Mouse (Mus musculus) embryonic facial prominence, embryonic 10.5 days (tissue): ENCODE results near the gene Cygb. TPM values are rescaled to one million over a fixed set of nuclear protein-coding genes. Genes with fewer than 3 reads are reported as not detected.

Experiments used
- DNase-seq: peaks from one replicate; pipeline ENCODE4 v3.0.0-alpha.2; 2017; ENCODE audit warnings: low spot score
- H3K27ac ChIP-seq: fragments of 300-500 bp; sonication (generic); replicated peaks from 2 replicates; pipeline ENCODE4 v1.5.1; 2016; ENCODE audit warnings: mild to moderate bottlenecking
- H3K27me3 ChIP-seq: fragments of 300-500 bp; sonication (generic); replicated peaks from 2 replicates; pipeline ENCODE4 v1.6.1; 2016; ENCODE audit warnings: low read depth, mild to moderate bottlenecking; ENCODE audit not compliant: poor library complexity, severe bottlenecking
- H3K36me3 ChIP-seq: fragments of 300-500 bp; sonication (generic); replicated peaks from 2 replicates; pipeline ENCODE4 v1.6.1; 2016; ENCODE audit warnings: mild to moderate bottlenecking, moderate library complexity
- H3K4me1 ChIP-seq: fragments of 300-500 bp; sonication (generic); 2 replicates; pipeline ENCODE4 v1.6.1; 2016
- H3K4me3 ChIP-seq: fragments of 300-500 bp; sonication (generic); 2 replicates; pipeline ENCODE4 v1.5.1; 2016; ENCODE audit warnings: mild to moderate bottlenecking, moderate library complexity
- H3K9me3 ChIP-seq: fragments of 300-500 bp; sonication (generic); 2 replicates; pipeline ENCODE4 v1.6.1; 2016; ENCODE audit warnings: mild to moderate bottlenecking
- WGBS: fragments of 180-500 bp; shearing (Covaris S2); methylation state at CpG from one replicate; pipeline ENCODE4 v1.1.7; 2016; 5-methylcytosine and 5-hydroxymethylcytosine counted together
- polyA plus RNA-seq: library from polyadenylated mRNA; unstranded; fragments of >200 nt; fragmentation: Nextera tagmentation; extraction: Ambion mirVana; gene quantifications from 2 replicates; pipeline ENCODE4 v1.2.1, GENCODE M21; 2016

The Cygb gene
- polyA plus RNA-seq, result 5.0 and 5.7 TPM in 2 replicates

- H3K4me3 ChIP-seq, result peak within 1 kb of the TSS; percentile 65
- H3K27ac ChIP-seq, result peak within 1 kb of the TSS; percentile 68
- peaks cover 83% of the 10 kb centered on the region for H3K4me1 ChIP-seq
- H3K36me3 ChIP-seq, result no peaks in the 10 kb centered on the region
- WGBS, result 5% methylated on average over 28 of the region's 28 CpGs
- H3K9me3 ChIP-seq, result no peaks in the 10 kb centered on the region
- H3K27me3 ChIP-seq, result peaks cover 74% of the 10 kb centered on the region
- peak; percentile 72 for DNase-seq
Measured at GRCm38 (mm10) chr11:116654255-116654821, at the start of gene Cygb. Gene Cygb, minus strand, starts transcription at chr11:116654313.

GRCm38 (mm10) chr11:116701377-116701841 lies 47.3 kb upstream of the Cygb start:
- WGBS, result 52% methylated on average over 5 of the region's 5 CpGs
- H3K27me3 ChIP-seq, result peaks cover 22% of the 10 kb centered on the region
- peaks cover 8% of the 10 kb centered on the region for H3K4me1 ChIP-seq
- H3K27ac ChIP-seq, result no peak overlapping the region
- no peaks in the 10 kb centered on the region for H3K9me3 ChIP-seq
- no peaks in the 10 kb centered on the region for H3K36me3 ChIP-seq
- no peak overlapping the region for H3K4me3 ChIP-seq
- DNase-seq, result no peak

GRCm38 (mm10) chr11:116697521-116697920 lies 43.4 kb upstream of the Cygb start:
- peaks cover 27% of the 10 kb centered on the region for H3K4me1 ChIP-seq
- no peak overlapping the region for H3K27ac ChIP-seq
- no peaks in the 10 kb centered on the region for H3K9me3 ChIP-seq
- 73% methylated on average over 9 of the region's 9 CpGs for WGBS
- peaks cover 60% of the 10 kb centered on the region for H3K27me3 ChIP-seq
- no peaks in the 10 kb centered on the region for H3K36me3 ChIP-seq
- DNase-seq, result no peak
- H3K4me3 ChIP-seq, result no peak overlapping the region

- Histone ChIP-seq H3K4me3 (no peak overlapping the region), H3K27me3 (peaks cover 64% of the 10 kb centered on the region), H3K27ac (no peak overlapping the region), H3K4me1 (peaks cover 28% of the 10 kb centered on the region), H3K9me3 (no peaks in the 10 kb centered on the region), H3K36me3 (no peaks in the 10 kb centered on the region)
- 84% methylated on average over 4 of the region's 4 CpGs for WGBS
- DNase-seq, result no peak
Measured at GRCm38 (mm10) chr11:116696426-116696825, 42.3 kb upstream of the Cygb start.

- Histone ChIP-seq H3K9me3 (no peaks in the 10 kb centered on the region), H3K27ac (no peak overlapping the region), H3K27me3 (peaks cover 67% of the 10 kb centered on the region), H3K4me1 (peaks cover 35% of the 10 kb centered on the region), H3K4me3 (peak overlapping the region; percentile 63; the same call in 1 of the 2 replicates), H3K36me3 (no peaks in the 10 kb centered on the region)
- WGBS, result 23% methylated on average over 23 of the region's 23 CpGs
- peak; percentile 44 for DNase-seq
Measured at GRCm38 (mm10) chr11:116695194-116695880, 41.2 kb upstream of the Cygb start.

- peaks cover 67% of the 10 kb centered on the region for H3K27me3 ChIP-seq
- peak overlapping the region; percentile 63 for H3K4me3 ChIP-seq
- DNase-seq, result peak; percentile 61
- H3K9me3 ChIP-seq, result no peaks in the 10 kb centered on the region
- peak overlapping the region; percentile 62 for H3K27ac ChIP-seq
- 1% methylated on average over 73 of the region's 73 CpGs for WGBS
- H3K4me1 ChIP-seq, result peaks cover 35% of the 10 kb centered on the region
- no peaks in the 10 kb centered on the region for H3K36me3 ChIP-seq
Measured at GRCm38 (mm10) chr11:116694250-116695193, 40.4 kb upstream of the Cygb start.

- Histone ChIP-seq H3K9me3 (no peaks in the 10 kb centered on the region), H3K27ac (peak overlapping the region; percentile 62; the same call in 1 of the 2 replicates), H3K27me3 (peaks cover 67% of the 10 kb centered on the region), H3K4me3 (peak overlapping the region; percentile 63), H3K4me1 (peaks cover 35% of the 10 kb centered on the region), H3K36me3 (no peaks in the 10 kb centered on the region)
- 30% methylated on average over 4 of the region's 4 CpGs for WGBS
- no peak for DNase-seq
Measured at GRCm38 (mm10) chr11:116693899-116694249, 39.8 kb upstream of the Cygb start.

GRCm38 (mm10) chr11:116690701-116691575 lies 36.8 kb upstream of the Cygb start:
- no peak for DNase-seq
- Histone ChIP-seq H3K27me3 (peaks cover 41% of the 10 kb centered on the region), H3K27ac (no peak overlapping the region), H3K9me3 (no peaks in the 10 kb centered on the region), H3K36me3 (peaks cover 5% of the 10 kb centered on the region), H3K4me3 (no peak overlapping the region), H3K4me1 (peaks cover 35% of the 10 kb centered on the region)
- WGBS, result 39% methylated on average over 18 of the region's 18 CpGs

GRCm38 (mm10) chr11:116689622-116690021 lies 35.5 kb upstream of the Cygb start:
- H3K27ac ChIP-seq, result no peak overlapping the region
- H3K4me1 ChIP-seq, result peaks cover 26% of the 10 kb centered on the region
- peaks cover 18% of the 10 kb centered on the region for H3K36me3 ChIP-seq
- DNase-seq, result no peak
- H3K9me3 ChIP-seq, result no peaks in the 10 kb centered on the region
- 94% methylated on average over 10 of the region's 10 CpGs for WGBS
- H3K27me3 ChIP-seq, result peaks cover 28% of the 10 kb centered on the region
- H3K4me3 ChIP-seq, result no peak overlapping the region

- 0 out of 2 replicates have a peak overlapping the region, but pooled peaks have one; percentile 11 for H3K27ac ChIP-seq
- H3K4me3 ChIP-seq, result no peak overlapping the region
- peaks cover 16% of the 10 kb centered on the region for H3K4me1 ChIP-seq
- peaks cover 32% of the 10 kb centered on the region for H3K36me3 ChIP-seq
- WGBS, result 51% methylated on average over 8 of the region's 8 CpGs
- H3K9me3 ChIP-seq, result no peaks in the 10 kb centered on the region
- peaks cover 10% of the 10 kb centered on the region for H3K27me3 ChIP-seq
- no peak for DNase-seq
Measured at GRCm38 (mm10) chr11:116687897-116688296, 33.8 kb upstream of the Cygb start.

GRCm38 (mm10) chr11:116685729-116686128 lies 31.6 kb upstream of the Cygb start:
- peaks cover 14% of the 10 kb centered on the region for H3K4me1 ChIP-seq
- no peak overlapping the region for H3K4me3 ChIP-seq
- no peaks in the 10 kb centered on the region for H3K9me3 ChIP-seq
- H3K27me3 ChIP-seq, result 0 out of 2 replicates have a peak, but pooled peaks cover under 1% of the 10 kb centered on the region
- peaks cover 54% of the 10 kb centered on the region for H3K36me3 ChIP-seq
- DNase-seq, result no peak
- no peak overlapping the region for H3K27ac ChIP-seq
- WGBS, result 67% methylated on average over 9 of the region's 9 CpGs
